Mouse (Mus musculus) heart, adult 2 months (tissue): ENCODE data around the gene Nfs1.

Source experiments
- CTCF ChIP-seq: fragments of 200-600 bp; IDR thresholded peaks from 2 replicates; pipeline ENCODE4 v1.8.1; 2022; ENCODE audit warnings: antibody characterized with exemption, mild to moderate bottlenecking, moderate library complexity
- EP300 ChIP-seq: fragments of 200-500 bp; IDR thresholded peaks from 2 replicates; pipeline ENCODE4 v1.6.1; 2011; ENCODE audit warnings: low read depth, low read length, control low read depth; ENCODE audit not compliant: insufficient read depth
- POLR2A ChIP-seq: fragments of 200-500 bp; IDR thresholded peaks from 2 replicates; pipeline ENCODE4 v1.6.1; 2011; ENCODE audit warnings: mild to moderate bottlenecking, low read depth, low read length, control low read depth; ENCODE audit not compliant: insufficient read depth

GRCm38 (mm10) chr2:156179796-156180093 lies 35.8 kb upstream of the Nfs1 start:
- TF ChIP-seq CTCF = no peak
- TF ChIP-seq POLR2A = no peak
- no peak for TF ChIP-seq EP300
